ENCODE assay signal across 9 mouse cellular contexts in genomic region chr17:35695289-35695688, GRCm38 (mm10). TPM values are rescaled to one million over a fixed set of nuclear protein-coding genes. Genes with fewer than 3 reads are reported as not detected.
DNase-seq lines count a peak whose midpoint lies in the region; ATAC-seq and TF ChIP-seq lines count a peak whose summit lies in the region.
"Had no signal": no experiment of that assay in that cellular context is flagged by ENCODE, and none has a peak within 500 bp of the region (broad histone marks: within the 10 kb centered on the region; RNA-seq: fewer than 3 reads in every experiment).

No protein-coding gene starts in this region.

- no peaks in the 10 kb centered on the region for H3K79me2 ChIP-seq in heart, adult 2 months (replicated peaks; ENCODE audit: control insufficient read depth, insufficient read depth, low read length)

- H3K9ac ChIP-seq in heart, adult 2 months (ENCODE audit: low read depth, low read length): no peak overlapping the region
- H3K9ac ChIP-seq in neural tube, embryonic 11.5 days (ENCODE audit: low read length): no peak overlapping the region
- H3K9ac ChIP-seq in neural tube, embryonic 15.5 days (replicated peaks): no peak overlapping the region
- H3K9ac ChIP-seq: lung, embryonic 15.5 days had no signal

- H3K9me3 ChIP-seq in neural tube, embryonic 11.5 days (ENCODE audit: control insufficient read depth, low read length): no peaks in the 10 kb centered on the region
- no peaks in the 10 kb centered on the region for H3K9me3 ChIP-seq in neural tube, embryonic 15.5 days (replicated peaks)
- H3K9me3 ChIP-seq: lung, embryonic 15.5 days had no signal

- H3K36me3 ChIP-seq in heart, adult 2 months (ENCODE audit: control insufficient read depth, insufficient read depth, low read length): no peaks in the 10 kb centered on the region; the same call in none of the 2 replicates
- H3K36me3 ChIP-seq in neural tube, embryonic 11.5 days (ENCODE audit: control insufficient read depth, insufficient read depth, low read length): peaks cover 16% of the 10 kb centered on the region
- H3K36me3 ChIP-seq in neural tube, embryonic 15.5 days: peaks cover 43% of the 10 kb centered on the region
- H3K36me3 ChIP-seq in small intestine, adult 2 months (ENCODE audit: control insufficient read depth, insufficient read depth, low read length): peaks cover 30% of the 10 kb centered on the region

- intact Hi-C loops in heart, adult 2 months (cut with DNase I): no loop called here
- intact Hi-C loops in heart, postnatal 36 days (cut with DNase I): no loop called here

- no peak overlapping the region for H3K4me2 ChIP-seq in neural tube, embryonic 11.5 days (ENCODE audit: low read depth)
- H3K4me2 ChIP-seq in neural tube, embryonic 15.5 days: no peak overlapping the region
- H3K4me2 ChIP-seq: lung, embryonic 15.5 days had no signal

- 0 out of 2 replicates have a peak, but pooled peaks cover 1% of the 10 kb centered on the region for H3K27me3 ChIP-seq in heart, adult 2 months (ENCODE audit: control insufficient read depth, insufficient read depth, low read length)
- H3K27me3 ChIP-seq in neural tube, embryonic 11.5 days (ENCODE audit: control insufficient read depth, insufficient read depth, low read length): no peaks in the 10 kb centered on the region
- H3K27me3 ChIP-seq in neural tube, embryonic 15.5 days (replicated peaks): no peaks in the 10 kb centered on the region
- no peaks in the 10 kb centered on the region for H3K27me3 ChIP-seq in small intestine, adult 2 months (ENCODE audit: control insufficient read depth, insufficient read depth, low read length)
- H3K27me3 ChIP-seq: lung, embryonic 15.5 days had no signal

- no peak overlapping the region for H3K27ac ChIP-seq in heart, adult 2 months
- H3K27ac ChIP-seq in neural tube, embryonic 11.5 days (ENCODE audit: low read depth, low read length): no peak overlapping the region
- no peak overlapping the region for H3K27ac ChIP-seq in neural tube, embryonic 15.5 days (replicated peaks)
- H3K27ac ChIP-seq in small intestine, adult 2 months (ENCODE audit: insufficient read depth, low read depth, low read length): no peak overlapping the region
- H3K27ac ChIP-seq: lung, embryonic 15.5 days had no signal

- peak; percentile 61 for TF ChIP-seq CTCF in heart, adult 2 months (IDR thresholded peaks at IDR 0.05)
- peak; percentile 56; the same call in 1 of the 2 replicates for TF ChIP-seq CTCF in small intestine, adult 2 months (IDR thresholded peaks at IDR 0.05; ENCODE audit: extremely low read depth, insufficient read length, insufficient replicate concordance, low read depth, low read length)

- 89% methylated on average over 2 of the region's 2 CpGs for WGBS in heart, adult 2 months
- 94% methylated on average over 2 of the region's 2 CpGs for WGBS in neural tube, embryonic 11.5 days
- WGBS in neural tube, embryonic 15.5 days: 94% methylated on average over 2 of the region's 2 CpGs
- WGBS in small intestine, adult 2 months: 91% methylated on average over 2 of the region's 2 CpGs

- ATAC-seq in neural tube, embryonic 11.5 days (ENCODE audit: insufficient read depth, low FRiP score, low TSS enrichment): no peak
- ATAC-seq in neural tube, embryonic 15.5 days (ENCODE audit: low FRiP score): no peak

- TF ChIP-seq POLR2A in heart, adult 2 months (IDR thresholded peaks at IDR 0.05; ENCODE audit: insufficient read depth, low read depth, low read length): no peak
- no peak for TF ChIP-seq POLR2A in small intestine, adult 2 months (IDR thresholded peaks at IDR 0.05; ENCODE audit: low read depth, low read length)

- no peak for TF ChIP-seq EP300 in heart, adult 2 months (IDR thresholded peaks at IDR 0.05; ENCODE audit: insufficient read depth, low read depth, low read length)

- H3K4me1 ChIP-seq in heart, adult 2 months (ENCODE audit: control insufficient read depth, insufficient read depth, low read length): peaks cover 7% of the 10 kb centered on the region; the same call in 1 of the 2 replicates
- H3K4me1 ChIP-seq in neural tube, embryonic 11.5 days (ENCODE audit: control insufficient read depth, insufficient read depth, low read length): peaks cover 22% of the 10 kb centered on the region
- H3K4me1 ChIP-seq in neural tube, embryonic 15.5 days: peaks cover 37% of the 10 kb centered on the region
- peaks cover 18% of the 10 kb centered on the region for H3K4me1 ChIP-seq in small intestine, adult 2 months (ENCODE audit: control insufficient read depth, insufficient read depth, insufficient read length, low read length)

- no peak overlapping the region for H3K4me3 ChIP-seq in heart, adult 2 months
- H3K4me3 ChIP-seq in neural tube, embryonic 11.5 days (ENCODE audit: low read depth, low read length): no peak overlapping the region
- no peak overlapping the region for H3K4me3 ChIP-seq in neural tube, embryonic 15.5 days (replicated peaks)
- H3K4me3 ChIP-seq in small intestine, adult 2 months (ENCODE audit: low read depth, low read length): no peak overlapping the region
- H3K4me3 ChIP-seq: lung, embryonic 15.5 days had no signal

- no peak for DNase-seq in heart, adult 2 months
- DNase-seq in heart, postnatal 36 days: no peak
- peak; percentile 60 for DNase-seq in neural tube, embryonic 11.5 days (ENCODE audit: low spot score)
- peak; percentile 90 for DNase-seq in ZHBTc4 (ENCODE audit: low read depth, low spot score)
- DNase-seq in embryo, embryonic 9.5 days (ENCODE audit: extremely low spot score): no peak
- no peak for DNase-seq in cerebellum, adult 9-10 months

RNA-seq across cellular contexts. Expression of gene Ddr1, which starts 9.1 kb away (rescaled TPM):
- total RNA-seq in heart, adult 2 months (2021): 10 to 100 TPM; 25.9 to 30.6 TPM
- 24.4 and 27.6 TPM in 2 replicates for polyA plus RNA-seq in heart, adult 2 months (2012; rRNA removed)
- total RNA-seq in heart, postnatal 36 days (2021): 10 to 100 TPM; 29.3 to 37.4 TPM
- polyA plus RNA-seq in neural tube, embryonic 11.5 days (2014; fragmentation: Nextera tagmentation; extraction: Ambion mirVana): 95.8 and 98.1 TPM in 2 replicates
- 73.8 and 76.4 TPM in 2 replicates for polyA plus RNA-seq in neural tube, embryonic 15.5 days (2015; fragmentation: Nextera tagmentation; extraction: Ambion mirVana)
- 51.9 and 76.9 TPM in 2 replicates for polyA plus RNA-seq in small intestine, adult 2 months (2012; rRNA removed)

RNA-seq across cellular contexts. Expression of gene Gtf2h4, which starts 21.8 kb away (rescaled TPM):
- 10 to 100 TPM; 15.0 to 20.6 TPM for total RNA-seq in heart, adult 2 months (2021)
- 19.2 and 21.0 TPM in 2 replicates for polyA plus RNA-seq in heart, adult 2 months (2012; rRNA removed)
- total RNA-seq in heart, postnatal 36 days (2021): 10 to 100 TPM; 16.9 to 17.4 TPM
- polyA plus RNA-seq in neural tube, embryonic 11.5 days (2014; fragmentation: Nextera tagmentation; extraction: Ambion mirVana): 42.9 and 46.1 TPM in 2 replicates
- 24.1 and 30.7 TPM in 2 replicates for polyA plus RNA-seq in neural tube, embryonic 15.5 days (2015; fragmentation: Nextera tagmentation; extraction: Ambion mirVana)
- 11.0 and 17.2 TPM in 2 replicates for polyA plus RNA-seq in small intestine, adult 2 months (2012; rRNA removed)

RNA-seq across cellular contexts. Expression of gene Vars2, which starts 27.9 kb away (rescaled TPM):
- total RNA-seq in heart, adult 2 months (2021): 10 to 100 TPM; 26.6 to 28.3 TPM
- 19.3 and 20.3 TPM in 2 replicates for polyA plus RNA-seq in heart, adult 2 months (2012; rRNA removed)
- 10 to 100 TPM; 31.9 to 33.0 TPM for total RNA-seq in heart, postnatal 36 days (2021)
- 13.1 and 15.0 TPM in 2 replicates for polyA plus RNA-seq in neural tube, embryonic 11.5 days (2014; fragmentation: Nextera tagmentation; extraction: Ambion mirVana)
- 12.8 and 17.9 TPM in 2 replicates for polyA plus RNA-seq in neural tube, embryonic 15.5 days (2015; fragmentation: Nextera tagmentation; extraction: Ambion mirVana)
- polyA plus RNA-seq in small intestine, adult 2 months (2012; rRNA removed): 18.2 and 26.5 TPM in 2 replicates

RNA-seq across cellular contexts. Expression of gene Mucl3, which starts 51.8 kb away (rescaled TPM):
- total RNA-seq in heart, adult 2 months (2021): not detected
- not detected in 2 replicates for polyA plus RNA-seq in heart, adult 2 months (2012; rRNA removed)
- not detected for total RNA-seq in heart, postnatal 36 days (2021)
- polyA plus RNA-seq in neural tube, embryonic 11.5 days (2014; fragmentation: Nextera tagmentation; extraction: Ambion mirVana): 0.09 TPM in 1 of 2 replicates, not detected in the other
- polyA plus RNA-seq in neural tube, embryonic 15.5 days (2015; fragmentation: Nextera tagmentation; extraction: Ambion mirVana): 0.22 TPM in 1 of 2 replicates, not detected in the other
- 0.23 and 85.7 TPM in 2 replicates for polyA plus RNA-seq in small intestine, adult 2 months (2012; rRNA removed)

Comparison
In these comparisons a context has a peak if more than half of its experiments do, and no peak if none do; other contexts are left out.
1. DNase-seq: peak in neural tube, embryonic 11.5 days (single experiment) and ZHBTc4 (single experiment); none in heart, adult 2 months (0 of 2), heart, postnatal 36 days (0 of 2), embryo, embryonic 9.5 days (single experiment) and cerebellum, adult 9-10 months (single experiment).